Mouse (Mus musculus) hindbrain, embryonic 13.5 days (tissue): Measurements from ENCODE around the gene Lars2. TPM values are rescaled to one million over a fixed set of nuclear protein-coding genes. Genes with fewer than 3 reads are reported as not detected.

Source experiments
- ATAC-seq: fragments of 200-750 bp; cut with Nextera tagmentation; 2 replicates; pipeline ENCODE4 v1.8.0; 2017; ENCODE audit warnings: moderate TSS enrichment; ENCODE audit not compliant: low FRiP score
- H3K27ac ChIP-seq: fragments of 300-500 bp; sonication (generic); 2 replicates; pipeline ENCODE4 v1.5.1; 2015; ENCODE audit warnings: inconsistent platforms, mild to moderate bottlenecking, moderate library complexity
- H3K27me3 ChIP-seq: fragments of 300-500 bp; sonication (generic); 2 replicates; pipeline ENCODE4 v1.6.1; 2015; ENCODE audit warnings: mild to moderate bottlenecking, inconsistent platforms
- H3K36me3 ChIP-seq: fragments of 300-500 bp; sonication (generic); 2 replicates; pipeline ENCODE4 v1.6.1; 2015; ENCODE audit warnings: mild to moderate bottlenecking, inconsistent platforms
- H3K4me1 ChIP-seq: fragments of 300-500 bp; sonication (generic); replicated peaks from 2 replicates; pipeline ENCODE4 v1.6.1; 2015; ENCODE audit warnings: inconsistent platforms
- H3K4me2 ChIP-seq: fragments of 300-500 bp; sonication (generic); 2 replicates; pipeline ENCODE4 v1.6.1; 2015; ENCODE audit warnings: inconsistent platforms, mild to moderate bottlenecking, moderate library complexity
- H3K4me3 ChIP-seq: fragments of 300-500 bp; sonication (generic); 2 replicates; pipeline ENCODE4 v1.5.1; 2015; ENCODE audit warnings: mild to moderate bottlenecking, inconsistent platforms
- H3K9ac ChIP-seq: fragments of 300-500 bp; sonication (generic); 2 replicates; pipeline ENCODE4 v1.6.1; 2015; ENCODE audit warnings: mild to moderate bottlenecking, inconsistent platforms
- H3K9me3 ChIP-seq: fragments of 300-500 bp; sonication (generic); 2 replicates; pipeline ENCODE4 v1.6.1; 2016; ENCODE audit warnings: inconsistent platforms
- WGBS: fragments of 180-500 bp; shearing (Covaris S2); methylation state at CpG from one replicate; pipeline ENCODE4 v1.1.7; 2015; 5-methylcytosine and 5-hydroxymethylcytosine counted together
- polyA plus RNA-seq: library from polyadenylated mRNA; unstranded; fragments of >200 nt; fragmentation: Nextera tagmentation; extraction: Ambion mirVana; gene quantifications from 2 replicates; pipeline ENCODE4 v1.2.1, GENCODE M21; 2015

The Lars2 gene
- polyA plus RNA-seq, 1 experiment from 2014 or later: 924 TPM

DNA sequence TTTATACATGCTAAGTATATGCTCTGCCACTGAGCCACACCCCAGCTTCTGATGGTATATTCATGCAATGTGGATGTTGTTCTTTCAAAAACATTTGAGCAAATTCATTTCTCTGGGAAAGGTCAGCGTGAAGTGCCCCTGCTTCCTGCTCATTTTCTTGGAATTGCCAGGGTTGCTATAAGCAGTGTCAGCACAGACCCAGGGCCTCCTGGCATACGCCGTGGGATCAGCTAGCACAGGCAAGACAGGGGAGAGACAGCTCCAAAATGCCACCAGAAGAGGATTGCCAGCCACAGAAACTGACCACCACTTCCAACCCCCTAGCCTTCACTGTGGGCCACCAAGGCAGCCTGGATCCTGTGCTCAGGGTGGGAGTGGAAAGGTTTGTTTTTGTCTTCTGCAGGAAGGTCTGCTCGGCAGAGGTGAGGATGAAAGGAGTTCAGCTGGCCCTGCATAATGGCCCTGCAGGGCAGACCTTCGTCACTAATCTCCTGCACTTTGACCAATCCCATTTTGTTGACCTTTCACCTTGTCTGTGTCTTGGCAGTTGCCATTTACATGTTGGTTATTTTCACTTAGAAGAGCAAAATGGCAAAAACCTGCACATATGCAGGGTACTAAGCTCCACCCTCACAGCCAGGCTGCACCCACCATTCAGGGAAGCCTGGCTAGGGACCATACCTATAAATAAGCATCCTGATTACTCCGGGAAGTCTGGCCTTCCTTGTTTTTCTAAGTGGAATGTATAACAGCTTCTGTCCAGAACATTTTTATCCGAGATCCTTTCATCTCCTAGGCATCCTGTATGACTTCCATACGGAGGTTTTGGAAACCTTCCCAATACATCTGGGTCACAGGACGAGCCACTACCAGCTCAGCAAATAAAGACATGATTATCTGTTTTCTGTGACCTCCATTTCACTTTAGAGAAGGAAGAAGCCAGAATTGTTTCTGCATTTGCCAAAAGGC is 90.2 kb downstream of the Lars2 start:
- Histone ChIP-seq H3K4me1 (no peaks in the 10 kb centered on the region), H3K27me3 (no peaks in the 10 kb centered on the region), H3K9me3 (peaks cover 3% of the 10 kb centered on the region), H3K36me3 (peaks cover 59% of the 10 kb centered on the region), H3K4me3 (no peak overlapping the region), H3K4me2 (no peak overlapping the region), H3K9ac (no peak overlapping the region), H3K27ac (no peak overlapping the region)
- 69% methylated on average over 9 of the region's 9 CpGs for WGBS
- ATAC-seq: no peak

DNA sequence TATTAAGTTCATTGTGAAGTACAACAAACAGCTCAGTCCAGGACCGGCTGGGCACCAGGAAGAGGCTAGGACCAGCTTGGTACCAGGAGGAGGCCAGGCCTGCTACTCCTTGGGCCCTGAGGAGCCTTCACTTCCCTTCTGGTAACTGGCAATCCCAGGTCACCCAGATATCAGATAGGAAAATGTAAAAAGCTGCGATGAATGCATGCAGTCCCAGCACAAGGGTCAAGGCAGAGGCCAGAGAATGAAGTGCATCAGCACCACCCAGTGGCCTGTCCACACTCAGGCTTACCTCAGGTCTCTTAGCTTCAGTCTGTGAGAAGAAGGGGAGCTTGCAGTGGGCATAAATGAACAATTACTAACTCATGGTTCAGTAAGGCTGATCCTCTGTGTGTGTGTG is 90.9 kb downstream of the Lars2 start:
- 59% methylated on average over 2 of the region's 2 CpGs for WGBS
- no peak overlapping the region for H3K27ac ChIP-seq
- H3K9me3 ChIP-seq: peaks cover 3% of the 10 kb centered on the region
- H3K9ac ChIP-seq: no peak overlapping the region
- H3K36me3 ChIP-seq: peaks cover 56% of the 10 kb centered on the region
- no peaks in the 10 kb centered on the region for H3K4me1 ChIP-seq
- H3K4me3 ChIP-seq: no peak overlapping the region
- no peak overlapping the region for H3K4me2 ChIP-seq
- no peak for ATAC-seq
- no peaks in the 10 kb centered on the region for H3K27me3 ChIP-seq

DNA sequence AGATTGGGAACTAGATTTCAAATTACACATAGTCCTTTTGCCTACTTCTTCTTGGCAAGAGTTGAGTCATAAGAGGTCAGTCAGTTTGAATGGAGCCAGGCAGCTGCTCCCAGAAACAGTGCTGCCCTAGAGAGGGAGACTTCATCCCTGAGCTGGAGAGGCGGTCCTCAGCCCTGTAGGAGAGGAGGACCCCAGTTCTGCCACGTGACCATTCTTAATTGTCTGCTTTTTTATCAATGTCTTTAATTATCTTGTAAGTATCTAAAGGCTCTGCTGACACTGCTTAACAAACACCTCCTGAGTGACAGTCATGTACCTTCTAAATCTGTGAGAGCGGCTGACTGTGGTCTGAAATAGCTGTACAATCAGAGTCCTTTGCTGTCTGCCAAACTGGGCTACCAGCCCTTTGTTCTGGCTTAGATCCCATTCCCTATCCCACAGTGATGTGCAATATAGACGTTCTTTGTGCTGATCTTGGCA is 100.5 kb downstream of the Lars2 start:
- Histone ChIP-seq H3K4me3 (no peak overlapping the region), H3K4me1 (0 out of 2 replicates have a peak, but pooled peaks cover 3% of the 10 kb centered on the region), H3K27ac (no peak overlapping the region), H3K27me3 (no peaks in the 10 kb centered on the region), H3K36me3 (peaks cover 15% of the 10 kb centered on the region; the same call in 1 of the 2 replicates), H3K9ac (no peak overlapping the region), H3K9me3 (no peaks in the 10 kb centered on the region), H3K4me2 (no peak overlapping the region)
- 65% methylated on average over 4 of the region's 4 CpGs for WGBS
- ATAC-seq: peak; percentile 36; the same call in 1 of the 2 replicates

DNA sequence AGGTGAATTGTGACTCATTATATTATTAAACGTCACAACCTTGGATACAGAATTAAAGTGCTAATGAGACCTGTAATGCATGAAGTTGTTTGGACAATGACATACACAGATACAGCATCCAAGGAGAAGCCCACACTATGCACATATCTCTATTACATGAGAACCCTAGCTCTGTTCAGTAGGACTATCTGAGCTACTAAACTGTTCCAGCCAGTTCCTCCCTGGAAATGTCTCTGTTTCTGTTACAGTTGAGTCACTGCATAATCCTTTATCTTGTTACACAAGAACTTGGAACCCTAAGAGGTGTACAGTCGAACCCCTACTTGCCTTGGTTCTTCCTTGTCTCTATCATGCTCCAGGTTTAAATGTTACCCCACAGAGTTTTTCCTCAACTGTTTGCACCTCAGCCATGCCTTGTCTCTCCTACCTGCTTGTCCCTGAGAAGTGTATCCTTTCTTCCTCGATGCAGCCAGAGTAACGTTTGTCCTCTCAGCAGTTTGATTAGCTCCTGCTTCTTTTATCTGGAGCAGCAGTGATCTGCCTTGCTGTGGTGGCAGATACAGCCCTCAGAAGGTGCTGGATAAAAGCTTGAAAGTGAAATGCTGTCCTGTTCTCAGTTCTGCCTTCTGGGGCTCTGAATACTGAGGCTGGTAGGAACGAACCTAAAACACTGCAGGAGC is 101.8 kb downstream of the Lars2 start:
- Histone ChIP-seq H3K9ac (no peak overlapping the region), H3K27me3 (no peaks in the 10 kb centered on the region), H3K4me1 (0 out of 2 replicates have a peak, but pooled peaks cover 6% of the 10 kb centered on the region), H3K36me3 (peaks cover 8% of the 10 kb centered on the region; the same call in 1 of the 2 replicates), H3K27ac (no peak overlapping the region), H3K9me3 (no peaks in the 10 kb centered on the region), H3K4me3 (no peak overlapping the region), H3K4me2 (no peak overlapping the region)
- 78% methylated on average over 5 of the region's 5 CpGs for WGBS
- no peak for ATAC-seq

DNA sequence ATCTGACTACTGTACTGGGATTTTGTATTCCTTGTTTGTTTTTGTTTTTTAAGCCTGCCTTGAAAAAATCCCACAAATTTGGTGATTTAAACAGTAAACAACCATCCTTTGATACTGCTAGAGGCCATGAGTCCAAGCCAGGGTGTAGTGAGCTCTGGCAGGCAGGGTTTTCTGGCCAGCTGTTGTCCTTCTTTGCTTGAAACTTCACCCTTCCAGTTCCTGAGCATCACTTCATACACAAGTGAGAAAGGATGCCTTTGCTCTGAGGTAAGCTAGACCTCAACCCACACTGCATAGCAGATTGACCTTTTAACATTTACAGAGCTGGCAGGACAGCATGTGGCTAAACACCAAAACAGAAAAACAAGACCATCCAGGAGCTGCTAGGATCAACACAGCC is 102.4 kb downstream of the Lars2 start:
- H3K9me3 ChIP-seq: no peaks in the 10 kb centered on the region
- no peak for ATAC-seq
- H3K4me1 ChIP-seq: 0 out of 2 replicates have a peak, but pooled peaks cover 6% of the 10 kb centered on the region
- H3K27me3 ChIP-seq: no peaks in the 10 kb centered on the region
- H3K36me3 ChIP-seq: 0 out of 2 replicates have a peak, but pooled peaks cover 3% of the 10 kb centered on the region
- H3K27ac ChIP-seq: no peak overlapping the region
- H3K4me3 ChIP-seq: no peak overlapping the region
- no peak overlapping the region for H3K9ac ChIP-seq
- H3K4me2 ChIP-seq: no peak overlapping the region

- Histone ChIP-seq H3K36me3 (no peaks in the 10 kb centered on the region), H3K4me3 (no peak overlapping the region), H3K9ac (no peak overlapping the region), H3K9me3 (no peaks in the 10 kb centered on the region), H3K27me3 (no peaks in the 10 kb centered on the region), H3K4me1 (peaks cover 9% of the 10 kb centered on the region; the same call in 1 of the 2 replicates), H3K27ac (no peak overlapping the region), H3K4me2 (no peak overlapping the region)
- ATAC-seq: no peak
Measured at GRCm38 (mm10) chr9:123473377-123473776, 106.7 kb downstream of the Lars2 start.

GRCm38 (mm10) chr9:123475569-123475968 is 108.8 kb downstream of the Lars2 start:
- Histone ChIP-seq H3K9me3 (no peaks in the 10 kb centered on the region), H3K4me2 (no peak overlapping the region), H3K4me3 (no peak overlapping the region), H3K9ac (no peak overlapping the region), H3K27me3 (no peaks in the 10 kb centered on the region), H3K27ac (no peak overlapping the region), H3K36me3 (no peaks in the 10 kb centered on the region), H3K4me1 (peaks cover 29% of the 10 kb centered on the region)
- no peak for ATAC-seq
- WGBS: 85% methylated on average over 1 of the region's 1 CpGs

GRCm38 (mm10) chr9:123478031-123478585 is 111.4 kb downstream of the Lars2 start:
- ATAC-seq: peak; percentile 85
- WGBS: 2% methylated on average over 17 of the region's 29 CpGs
- Histone ChIP-seq H3K9ac (0 out of 2 replicates have a peak overlapping the region, but pooled peaks have one; percentile 49), H3K4me1 (peaks cover 49% of the 10 kb centered on the region), H3K36me3 (no peaks in the 10 kb centered on the region), H3K27me3 (no peaks in the 10 kb centered on the region), H3K4me2 (peak overlapping the region; percentile 63), H3K9me3 (no peaks in the 10 kb centered on the region), H3K27ac (no peak overlapping the region), H3K4me3 (peak overlapping the region; percentile 62)

DNA sequence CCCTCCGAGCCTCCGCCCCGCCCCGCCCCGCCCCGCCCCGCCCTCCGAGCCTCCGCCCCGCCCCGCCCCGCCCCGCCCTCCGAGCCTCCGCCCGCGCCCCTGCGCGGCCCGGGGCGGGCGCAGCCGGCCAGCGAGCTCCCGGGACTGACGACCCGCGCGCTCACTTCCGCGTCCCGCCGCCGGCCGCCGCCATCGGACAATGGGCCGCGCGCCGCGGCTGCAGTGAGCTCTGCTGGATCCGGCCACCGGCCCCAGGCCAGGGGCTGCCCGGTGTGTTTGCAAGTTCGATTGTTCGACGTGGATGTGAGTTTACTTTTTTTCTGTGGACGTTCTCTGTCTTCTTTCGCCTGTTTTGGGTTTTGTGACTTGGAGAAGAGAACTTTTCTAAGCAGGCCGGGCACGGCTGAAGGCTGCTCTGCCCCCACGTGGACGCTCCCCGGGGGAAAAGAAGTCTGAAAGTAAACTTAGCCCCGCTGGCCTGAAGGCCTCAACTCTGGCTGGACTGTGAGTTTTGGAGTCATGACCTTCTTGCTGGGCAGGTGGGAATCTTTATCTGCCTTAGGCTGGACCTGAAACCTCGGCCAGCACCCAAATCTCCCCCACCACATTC is 112.0 kb downstream of the Lars2 start, which contains the start of gene Limd1:
Gene Limd1, plus strand, starts transcription at position 121 of the 610 bp plus-strand sequence.
- Histone ChIP-seq H3K4me2 (peak within 1 kb of the TSS; percentile 63), H3K9ac (peak within 1 kb of the TSS; percentile 71), H3K27me3 (no peaks in the 10 kb centered on the region), H3K9me3 (no peaks in the 10 kb centered on the region), H3K4me3 (peak within 1 kb of the TSS; percentile 62), H3K36me3 (no peaks in the 10 kb centered on the region), H3K4me1 (peaks cover 46% of the 10 kb centered on the region), H3K27ac (no peak within 1 kb of the TSS)
- WGBS: under 1% methylated on average over 40 of the region's 57 CpGs
- peak; percentile 72 for ATAC-seq

DNA sequence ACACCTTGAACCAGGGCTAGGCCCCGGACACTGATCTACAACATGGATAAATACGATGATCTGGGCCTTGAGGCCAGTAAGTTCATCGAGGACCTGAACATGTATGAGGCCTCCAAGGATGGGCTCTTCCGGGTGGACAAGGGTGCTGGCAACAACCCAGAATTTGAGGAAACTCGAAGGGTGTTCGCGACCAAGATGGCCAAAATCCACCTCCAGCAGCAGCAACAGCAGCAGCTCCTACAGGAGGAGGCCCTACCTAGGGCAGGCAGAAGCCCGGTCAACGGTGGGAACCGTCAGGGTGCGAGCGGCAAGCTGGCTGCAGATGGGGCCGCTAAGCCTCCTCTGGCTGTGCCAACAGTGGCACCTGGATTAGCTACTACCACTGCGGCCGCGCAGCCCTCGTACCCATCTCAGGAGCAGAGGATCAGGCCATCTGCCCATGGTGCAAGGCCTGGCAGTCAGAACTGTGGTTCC is 112.5 kb downstream of the Lars2 start:
- Histone ChIP-seq H3K4me3 (peak overlapping the region; percentile 62), H3K4me2 (peak overlapping the region; percentile 63), H3K27ac (no peak overlapping the region), H3K9me3 (no peaks in the 10 kb centered on the region), H3K27me3 (no peaks in the 10 kb centered on the region), H3K36me3 (no peaks in the 10 kb centered on the region), H3K9ac (peak overlapping the region; percentile 71), H3K4me1 (peaks cover 51% of the 10 kb centered on the region)
- ATAC-seq: peak; percentile 25; the same call in 1 of the 2 replicates
- 21% methylated on average over 17 of the region's 17 CpGs for WGBS

DNA sequence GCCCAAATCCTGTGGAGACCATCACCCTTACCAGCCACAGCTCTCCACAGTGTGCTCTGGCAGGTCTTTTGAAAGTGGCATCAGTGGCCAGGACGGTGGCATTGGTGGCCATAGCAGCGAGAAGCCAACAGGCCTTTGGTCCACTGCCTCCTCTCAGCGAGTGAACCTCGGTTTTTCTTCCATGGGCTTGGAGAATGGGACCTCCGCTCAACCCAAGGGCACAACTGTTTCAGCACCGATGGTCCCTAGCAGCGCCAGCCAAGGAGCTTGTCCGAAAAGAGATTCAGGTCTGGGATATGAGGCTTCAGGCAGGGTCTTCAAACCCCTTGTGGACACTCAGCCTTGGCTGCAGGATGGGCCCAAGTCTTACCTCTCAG is 113.1 kb downstream of the Lars2 start:
- no peak for ATAC-seq
- WGBS: 90% methylated on average over 8 of the region's 8 CpGs
- Histone ChIP-seq H3K4me3 (peak overlapping the region; percentile 62), H3K27me3 (no peaks in the 10 kb centered on the region), H3K4me2 (peak overlapping the region; percentile 63), H3K27ac (no peak overlapping the region), H3K9me3 (no peaks in the 10 kb centered on the region), H3K36me3 (no peaks in the 10 kb centered on the region), H3K4me1 (peaks cover 51% of the 10 kb centered on the region), H3K9ac (peak overlapping the region; percentile 71)
